Comparison of ENCODE assay signal across 13 mouse cellular contexts in the genomic region with DNA sequence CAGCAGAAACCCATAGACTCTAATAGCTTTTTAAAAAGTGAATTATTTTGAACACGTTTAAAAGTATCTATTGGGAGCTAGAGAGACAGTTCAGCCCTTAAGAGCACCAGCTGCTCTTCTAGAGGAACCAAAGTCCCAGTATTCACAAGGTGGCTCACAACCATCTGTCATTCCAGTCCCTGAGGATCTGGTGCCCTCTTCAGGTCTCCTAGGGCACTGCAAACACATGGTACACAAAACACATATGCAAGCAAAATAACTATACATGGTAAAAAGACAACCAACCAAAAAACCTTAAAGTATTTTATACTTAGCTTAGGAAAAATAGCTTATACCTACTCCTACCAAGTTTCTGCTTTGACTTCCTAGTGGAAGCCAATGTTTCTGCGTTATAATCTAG. TPM values are rescaled to one million over a fixed set of nuclear protein-coding genes. Genes with fewer than 3 reads are reported as not detected.
DNase-seq lines count a peak whose midpoint lies in the region; ATAC-seq and TF ChIP-seq lines count a peak whose summit lies in the region.
"Had no signal": no experiment of that assay in that cellular context is flagged by ENCODE, and none has a peak within 500 bp of the region (broad histone marks: within the 10 kb centered on the region; RNA-seq: fewer than 3 reads in every experiment).

No protein-coding gene starts in this region.

- intact Hi-C loops in left cerebral cortex, adult 2 months (cut with DNase I), result no loop called here
- intact Hi-C loops in left cerebral cortex, postnatal 25 days (cut with DNase I), result no loop called here

- H3K27ac ChIP-seq in left cerebral cortex, adult 2 months, result no peak overlapping the region
- H3K27ac ChIP-seq: lung, embryonic 15.5 days had no signal

- no peak for ATAC-seq in CD4-positive, CD25-positive, alpha-beta regulatory T cell, adult 4 months
- 0 out of 2 replicates have a peak, but pooled peaks have one; percentile 24 for ATAC-seq in megakaryocyte progenitor cell, adult 5-6 weeks (replicated peaks; ENCODE audit: poor library complexity)

- H3K4me3 ChIP-seq in left cerebral cortex, adult 2 months, result no peak overlapping the region
- H3K4me3 ChIP-seq: erythroblast, embryonic 14.5 days; lung, embryonic 15.5 days had no signal

- peak; percentile 31 for TF ChIP-seq CTCF in left cerebral cortex, adult 2 months (IDR thresholded peaks at IDR 0.05)

- peak; percentile 49 for DNase-seq in CD4-positive, CD25-positive, alpha-beta regulatory T cell, adult 2 months (ENCODE audit: low read depth, low spot score)
- DNase-seq in left cerebral cortex, adult 2 months (ENCODE audit: extremely low spot score in 1 of 2, low spot score in 2 of 2), result no peak
- no peak for DNase-seq in left cerebral cortex, postnatal 25 days (ENCODE audit: low spot score in 2 of 2)
- DNase-seq in NIH3T3 (ENCODE audit: low read depth), result peak; percentile 31
- no peak for DNase-seq in right cerebral cortex, adult 18-20 months
- DNase-seq in kidney, adult 11 months, result no peak
- DNase-seq: cerebellum, postnatal 25 days; midbrain, embryonic 14.5 days; spleen, adult 18-20 months had no signal

RNA-seq across cellular contexts. Expression of a gene that starts 3.3 kb away (rescaled TPM):
- 1 to 10 TPM; 6.5 to 7.8 TPM for polyA plus RNA-seq in CD4-positive, CD25-positive, alpha-beta regulatory T cell, adult 4 months (2017; shearing (Covaris generic))
- 10 to 100 TPM; 16.8 to 19.7 TPM for total RNA-seq in left cerebral cortex, adult 2 months (2021)
- 10 to 100 TPM; 16.5 to 18.1 TPM for total RNA-seq in left cerebral cortex, postnatal 25 days (2021)
- 18.8 and 19.4 TPM in 2 replicates for total RNA-seq in megakaryocyte progenitor cell, adult 5-6 weeks (2015)
- total RNA-seq in megakaryocyte progenitor cell, adult 5-6 weeks (2017), result 27.5 and 30.8 TPM in 2 replicates

RNA-seq across cellular contexts. Expression of a gene that starts 6.4 kb away (rescaled TPM):
- 10 to 100 TPM; 66.8 to 74.2 TPM for polyA plus RNA-seq in CD4-positive, CD25-positive, alpha-beta regulatory T cell, adult 4 months (2017; shearing (Covaris generic))
- total RNA-seq in left cerebral cortex, adult 2 months (2021), result 10 to 100 TPM; 35.7 to 41.5 TPM
- total RNA-seq in left cerebral cortex, postnatal 25 days (2021), result 10 to 100 TPM; 33.9 to 35.5 TPM
- 76.5 and 83.3 TPM in 2 replicates for total RNA-seq in megakaryocyte progenitor cell, adult 5-6 weeks (2015)
- 52.2 and 52.3 TPM in 2 replicates for total RNA-seq in megakaryocyte progenitor cell, adult 5-6 weeks (2017)

RNA-seq across cellular contexts. Expression of a gene that starts 34.3 kb away (rescaled TPM):
- polyA plus RNA-seq in CD4-positive, CD25-positive, alpha-beta regulatory T cell, adult 4 months (2017; shearing (Covaris generic)), result 100 to 1,000 TPM; 433 to 495 TPM
- total RNA-seq in left cerebral cortex, adult 2 months (2021), result 1 to 10 TPM; 3.6 to 4.2 TPM
- 1 to 10 TPM; 2.5 to 3.2 TPM for total RNA-seq in left cerebral cortex, postnatal 25 days (2021)
- 13.4 and 16.3 TPM in 2 replicates for total RNA-seq in megakaryocyte progenitor cell, adult 5-6 weeks (2015)
- total RNA-seq in megakaryocyte progenitor cell, adult 5-6 weeks (2017), result 8.6 and 9.6 TPM in 2 replicates

RNA-seq across cellular contexts. Expression of a gene that starts 34.3 kb away (rescaled TPM):
- 10 to 100 TPM; 51.0 to 68.1 TPM for polyA plus RNA-seq in CD4-positive, CD25-positive, alpha-beta regulatory T cell, adult 4 months (2017; shearing (Covaris generic))
- 1 to 10 TPM; 2.2 to 2.8 TPM for total RNA-seq in left cerebral cortex, adult 2 months (2021)
- 1 to 10 TPM; 1.8 to 2.8 TPM for total RNA-seq in left cerebral cortex, postnatal 25 days (2021)
- total RNA-seq in megakaryocyte progenitor cell, adult 5-6 weeks (2015), result 5.7 and 5.8 TPM in 2 replicates
- 3.9 and 7.1 TPM in 2 replicates for total RNA-seq in megakaryocyte progenitor cell, adult 5-6 weeks (2017)

Comparison
In these comparisons a context has a peak if more than half of its experiments do, and no peak if none do; other contexts are left out.
1. DNase-seq: peak in CD4-positive, CD25-positive, alpha-beta regulatory T cell, adult 2 months (single experiment) and NIH3T3 (single experiment); none in left cerebral cortex, adult 2 months (0 of 2), left cerebral cortex, postnatal 25 days (0 of 2), right cerebral cortex, adult 18-20 months (single experiment) and kidney, adult 11 months (single experiment).